Mouse (Mus musculus) kidney, embryonic 14.5 days (tissue): ENCODE results near the gene Zc3h12d. TPM values are rescaled to one million over a fixed set of nuclear protein-coding genes. Genes with fewer than 3 reads are reported as not detected.
"Not testable (repeated sequence)": the region's sequence is repeated elsewhere in the genome, so short reads cannot be mapped to it uniquely, and the experiment has no call there.

Source experiments
- ATAC-seq: fragments of 200-750 bp; cut with Nextera tagmentation; 2 replicates; pipeline ENCODE4 v1.8.0; 2017; ENCODE audit warnings: moderate number of reproducible peaks, mild to moderate bottlenecking, moderate TSS enrichment, moderate library complexity; ENCODE audit not compliant: low FRiP score, low TSS enrichment
- H3K27ac ChIP-seq: fragments of 300-500 bp; sonication (generic); 2 replicates; pipeline ENCODE4 v1.5.1; 2014; ENCODE audit warnings: low read depth, mild to moderate bottlenecking, low read length, moderate library complexity, mixed read lengths
- H3K27me3 ChIP-seq: fragments of 300-500 bp; sonication (generic); 2 replicates; pipeline ENCODE4 v1.6.1; 2014; ENCODE audit warnings: mild to moderate bottlenecking, low read length; ENCODE audit not compliant: control insufficient read depth, insufficient read depth
- H3K36me3 ChIP-seq: fragments of 300-500 bp; sonication (generic); 2 replicates; pipeline ENCODE4 v1.6.1; 2014; ENCODE audit warnings: low read length, mixed read lengths; ENCODE audit not compliant: control insufficient read depth, insufficient read depth
- H3K4me1 ChIP-seq: fragments of 300-500 bp; sonication (generic); 2 replicates; pipeline ENCODE4 v1.6.1; 2014; ENCODE audit warnings: low read length, mixed read lengths; ENCODE audit not compliant: control insufficient read depth, insufficient read depth
- H3K4me2 ChIP-seq: fragments of 300-500 bp; sonication (generic); replicated peaks from 2 replicates; pipeline ENCODE4 v1.6.1; 2014; ENCODE audit warnings: low read depth, mild to moderate bottlenecking, low read length
- H3K4me3 ChIP-seq: fragments of 300-500 bp; sonication (generic); 2 replicates; pipeline ENCODE4 v1.5.1; 2014; ENCODE audit warnings: mild to moderate bottlenecking, low read length
- H3K9ac ChIP-seq: fragments of 300-500 bp; sonication (generic); 2 replicates; pipeline ENCODE4 v1.6.1; 2014; ENCODE audit warnings: low read depth, mild to moderate bottlenecking, low read length, moderate library complexity
- H3K9me3 ChIP-seq: fragments of 300-500 bp; sonication (generic); 2 replicates; pipeline ENCODE4 v1.6.1; 2016; ENCODE audit warnings: low read length; ENCODE audit not compliant: control insufficient read depth
- WGBS: fragments of 180-500 bp; shearing (Covaris S2); extraction: QIAGEN DNeasy Blood & Tissue Kit; methylation state at CpG from one replicate; pipeline ENCODE4 v1.1.7; 2014; 5-methylcytosine and 5-hydroxymethylcytosine counted together
- polyA plus RNA-seq: library from polyadenylated mRNA; unstranded; fragments of >200 nt; fragmentation: Nextera tagmentation; extraction: Ambion mirVana; gene quantifications from 2 replicates; pipeline ENCODE4 v1.2.1, GENCODE M21; 2014

The Zc3h12d gene
- polyA plus RNA-seq, 1 experiment from 2014 or later = 0.18 TPM

GRCm38 (mm10) chr10:7874194-7874593, 41.9 kb downstream of the Zc3h12d start:
- 85% methylated on average over 7 of the region's 7 CpGs for WGBS
- Histone ChIP-seq H3K4me1 (0 out of 2 replicates have a peak, but pooled peaks cover 3% of the 10 kb centered on the region), H3K4me3 (no peak overlapping the region), H3K9ac (no peak overlapping the region), H3K27me3 (no peaks in the 10 kb centered on the region), H3K36me3 (no peaks in the 10 kb centered on the region), H3K4me2 (no peak overlapping the region), H3K27ac (no peak overlapping the region), H3K9me3 (no peaks in the 10 kb centered on the region)
- ATAC-seq = no peak

GRCm38 (mm10) chr10:7880283-7880682, 48.0 kb downstream of the Zc3h12d start:
- WGBS = 89% methylated on average over 3 of the region's 3 CpGs
- not testable (repeated sequence) for H3K27ac ChIP-seq, H3K9me3 ChIP-seq, H3K36me3 ChIP-seq, H3K4me1 ChIP-seq, H3K9ac ChIP-seq, H3K4me3 ChIP-seq, H3K4me2 ChIP-seq, H3K27me3 ChIP-seq, ATAC-seq

GRCm38 (mm10) chr10:7881971-7882370, 49.7 kb downstream of the Zc3h12d start:
- Histone ChIP-seq H3K4me2 (no peak overlapping the region), H3K27ac (no peak overlapping the region), H3K9me3 (no peaks in the 10 kb centered on the region), H3K4me3 (no peak overlapping the region), H3K36me3 (no peaks in the 10 kb centered on the region), H3K4me1 (no peaks in the 10 kb centered on the region), H3K27me3 (no peaks in the 10 kb centered on the region), H3K9ac (no peak overlapping the region)
- ATAC-seq = no peak
- WGBS = 93% methylated on average over 3 of the region's 3 CpGs

- H3K4me3 ChIP-seq = no peak overlapping the region
- no peaks in the 10 kb centered on the region for H3K27me3 ChIP-seq
- no peaks in the 10 kb centered on the region for H3K4me1 ChIP-seq
- H3K4me2 ChIP-seq = no peak overlapping the region
- peak; percentile 68; the same call in 1 of the 2 replicates for ATAC-seq
- no peaks in the 10 kb centered on the region for H3K36me3 ChIP-seq
- H3K27ac ChIP-seq = no peak overlapping the region
- H3K9me3 ChIP-seq = no peaks in the 10 kb centered on the region
- 7% methylated on average over 5 of the region's 5 CpGs for WGBS
- H3K9ac ChIP-seq = no peak overlapping the region
Observed at GRCm38 (mm10) chr10:7883524-7883923, 51.3 kb downstream of the Zc3h12d start.

GRCm38 (mm10) chr10:7888256-7888868, 56.1 kb downstream of the Zc3h12d start:
- Histone ChIP-seq H3K27me3 (no peaks in the 10 kb centered on the region), H3K4me3 (no peak overlapping the region), H3K4me1 (no peaks in the 10 kb centered on the region), H3K4me2 (no peak overlapping the region), H3K9me3 (no peaks in the 10 kb centered on the region), H3K36me3 (no peaks in the 10 kb centered on the region), H3K27ac (no peak overlapping the region), H3K9ac (no peak overlapping the region)
- WGBS = 85% methylated on average over 11 of the region's 11 CpGs
- ATAC-seq = no peak

GRCm38 (mm10) chr10:7900719-7901627, 68.7 kb downstream of the Zc3h12d start:
- Histone ChIP-seq H3K27me3 (no peaks in the 10 kb centered on the region), H3K4me1 (no peaks in the 10 kb centered on the region), H3K36me3 (peaks cover 24% of the 10 kb centered on the region; the same call in 1 of the 2 replicates), H3K9me3 (no peaks in the 10 kb centered on the region), H3K4me3 (no peak overlapping the region), H3K4me2 (no peak overlapping the region), H3K27ac (no peak overlapping the region), H3K9ac (no peak overlapping the region)
- 90% methylated on average over 14 of the region's 14 CpGs for WGBS
- no peak for ATAC-seq

- H3K9ac ChIP-seq = no peak overlapping the region
- H3K36me3 ChIP-seq = peaks cover 52% of the 10 kb centered on the region
- no peak for ATAC-seq
- H3K4me3 ChIP-seq = no peak overlapping the region
- no peaks in the 10 kb centered on the region for H3K9me3 ChIP-seq
- H3K4me1 ChIP-seq = no peaks in the 10 kb centered on the region
- H3K4me2 ChIP-seq = no peak overlapping the region
- WGBS = 95% methylated on average over 5 of the region's 5 CpGs
- no peaks in the 10 kb centered on the region for H3K27me3 ChIP-seq
- H3K27ac ChIP-seq = no peak overlapping the region
Observed at GRCm38 (mm10) chr10:7904157-7904556, 71.9 kb downstream of the Zc3h12d start.

- Histone ChIP-seq H3K4me2 (no peak overlapping the region), H3K4me3 (no peak overlapping the region), H3K27ac (no peak overlapping the region), H3K9ac (no peak overlapping the region), H3K27me3 (no peaks in the 10 kb centered on the region), H3K4me1 (no peaks in the 10 kb centered on the region), H3K9me3 (no peaks in the 10 kb centered on the region), H3K36me3 (peaks cover 66% of the 10 kb centered on the region)
- 86% methylated on average over 12 of the region's 12 CpGs for WGBS
- ATAC-seq = no peak
Observed at GRCm38 (mm10) chr10:7907151-7907550, 74.9 kb downstream of the Zc3h12d start.

GRCm38 (mm10) chr10:7911268-7911667, 79.0 kb downstream of the Zc3h12d start:
- H3K4me3 ChIP-seq = no peak overlapping the region
- ATAC-seq = no peak
- no peak overlapping the region for H3K4me2 ChIP-seq
- H3K4me1 ChIP-seq = no peaks in the 10 kb centered on the region
- H3K9me3 ChIP-seq = no peaks in the 10 kb centered on the region
- no peak overlapping the region for H3K9ac ChIP-seq
- whole genome bisulfite sequencing = 76% methylated on average over 10 of the region's 10 CpGs
- H3K36me3 ChIP-seq = peaks cover 56% of the 10 kb centered on the region
- H3K27me3 ChIP-seq = no peaks in the 10 kb centered on the region
- no peak overlapping the region for H3K27ac ChIP-seq
